20 mouse cellular contexts compared by ENCODE assay signal in genomic region chr10:90670291-90670690, GRCm38 (mm10).
"Had no signal": no experiment of that assay in that cellular context is flagged by ENCODE, and none has a peak within 500 bp of the region (broad histone marks: within the 10 kb centered on the region; RNA-seq: fewer than 3 reads in every experiment).

No protein-coding gene starts in this region.

- H3K4me3 ChIP-seq: midbrain, embryonic 10.5 days; midbrain, embryonic 12.5 days; myocyte; neural tube, embryonic 13.5 days; neural tube, embryonic 15.5 days; stomach, embryonic 15.5 days had no signal

- H3K4me1 ChIP-seq: midbrain, embryonic 10.5 days; midbrain, embryonic 12.5 days; neural tube, embryonic 13.5 days; neural tube, embryonic 15.5 days; stomach, embryonic 15.5 days had no signal

- H3K27ac ChIP-seq: midbrain, embryonic 10.5 days; midbrain, embryonic 12.5 days; neural tube, embryonic 13.5 days; neural tube, embryonic 15.5 days; stomach, embryonic 15.5 days; stomach, postnatal 0 days had no signal

- DNase-seq: lung, adult 18-20 months; lung, embryonic 14.5 days; lung, postnatal 10 days; lung, postnatal 4 days; midbrain, embryonic 14.5 days; retina, postnatal 1 day; right cerebral cortex, adult 18-20 months; right cerebral cortex, postnatal 25 days; right cerebral cortex, postnatal 4 days; spleen, adult 18-20 months; thymus, adult 2 months; thymus, postnatal 25 days; thymus, postnatal 4 days had no signal
